Mouse (Mus musculus): ENCODE measurements around the gene Tnfrsf13c.

GRCm38 (mm10) chr15:82184656-82185055 is 39.5 kb downstream of the Tnfrsf13c start:
- TF ChIP-seq CTCF (IDR thresholded peaks at IDR 0.05; ENCODE audit: insufficient read depth, low read depth, low read length) (no peak), POLR2A (IDR thresholded peaks at IDR 0.05; ENCODE audit: insufficient read depth, low read depth, low read length) (no peak)
